Mouse (Mus musculus) forebrain, postnatal 0 days (tissue): Measurements from ENCODE around the gene Usp24. TPM values are rescaled to one million over a fixed set of nuclear protein-coding genes. Genes with fewer than 3 reads are reported as not detected.
"Not testable (repeated sequence)": the region's sequence is repeated elsewhere in the genome, so short reads cannot be mapped to it uniquely, and the experiment has no call there.

ENCODE experiments used
- ATAC-seq: fragments of 200-750 bp; cut with Nextera tagmentation; 2 replicates; pipeline ENCODE4 v1.8.0; 2017; ENCODE audit warnings: mild to moderate bottlenecking, moderate library complexity
- DNase-seq: peaks from one replicate; pipeline ENCODE4 v3.0.0-alpha.2; 2015
- H3K27ac ChIP-seq: fragments of 300-500 bp; sonication (generic); 2 replicates; pipeline ENCODE4 v1.5.1; 2014; ENCODE audit warnings: low read depth, mild to moderate bottlenecking, antibody characterized with exemption, low read length, moderate library complexity, mixed read lengths
- H3K27me3 ChIP-seq: fragments of 300-500 bp; sonication (generic); 2 replicates; pipeline ENCODE4 v1.6.1; 2014; ENCODE audit warnings: mild to moderate bottlenecking, low read length, mixed read lengths; ENCODE audit not compliant: insufficient read depth
- H3K36me3 ChIP-seq: fragments of 300-500 bp; sonication (generic); 2 replicates; pipeline ENCODE4 v1.6.1; 2014; ENCODE audit warnings: mild to moderate bottlenecking, moderate library complexity; ENCODE audit not compliant: insufficient read depth
- H3K4me1 ChIP-seq: fragments of 300-500 bp; sonication (generic); 2 replicates; pipeline ENCODE4 v1.6.1; 2014; ENCODE audit warnings: antibody characterized with exemption; ENCODE audit not compliant: insufficient read depth
- H3K4me2 ChIP-seq: fragments of 300-500 bp; sonication (generic); 2 replicates; pipeline ENCODE4 v1.6.1; 2014; ENCODE audit warnings: low read depth, mild to moderate bottlenecking, moderate library complexity
- H3K4me3 ChIP-seq: fragments of 300-500 bp; sonication (generic); 2 replicates; pipeline ENCODE4 v1.5.1; 2014; ENCODE audit warnings: low read depth, low read length, mixed read lengths
- H3K9ac ChIP-seq: fragments of 300-500 bp; sonication (generic); 2 replicates; pipeline ENCODE4 v1.6.1; 2014; ENCODE audit warnings: mild to moderate bottlenecking
- H3K9me3 ChIP-seq: fragments of 300-500 bp; sonication (generic); 2 replicates; pipeline ENCODE4 v1.6.1; 2016; ENCODE audit warnings: low read length
- CTCF ChIP-seq: sonication (generic); IDR thresholded peaks from 2 replicates; pipeline ENCODE4 v1.5.1; 2016; ENCODE audit warnings: antibody characterized with exemption, control low read depth, low read depth
- WGBS: fragments of 180-500 bp; shearing (Covaris S2); extraction: QIAGEN DNeasy Blood & Tissue Kit; methylation state at CpG from one replicate; pipeline ENCODE4 v1.1.7; 2014; 5-methylcytosine and 5-hydroxymethylcytosine counted together
- polyA plus RNA-seq: library from polyadenylated mRNA; unstranded; fragments of >200 nt; fragmentation: Nextera tagmentation; extraction: Ambion mirVana; gene quantifications from 2 replicates; pipeline ENCODE4 v1.2.1, GENCODE M21; 2015
- total RNA-seq: library from RNA; depleted of rRNA; stranded (reverse); fragments of >200 nt; gene quantifications from 2 replicates; pipeline ENCODE4 v1.2.3, GENCODE M21; 2014

Usp24 gene
- total and polyA plus RNA-seq, 2 experiments from 2014 or later: 7.8 to 31.5 TPM

DNA sequence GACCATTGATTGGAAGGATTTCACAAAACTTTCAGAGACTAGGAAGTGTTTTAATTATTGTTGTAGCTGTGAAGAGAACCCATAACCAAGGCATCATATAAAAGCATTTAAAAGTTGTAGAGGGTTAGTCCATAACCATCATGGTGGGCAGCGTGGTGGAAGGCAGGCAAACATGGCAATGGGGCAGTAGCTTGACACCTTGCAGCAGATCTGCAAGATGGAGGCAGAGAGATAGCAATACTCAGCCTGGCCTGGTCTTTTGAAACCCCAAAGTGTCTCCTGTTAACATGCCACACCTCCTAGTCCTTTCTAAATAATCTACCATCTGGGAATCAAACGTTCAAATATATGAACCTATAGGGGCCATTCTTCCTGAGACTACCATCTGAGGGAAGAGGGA lies 17.6 kb downstream of the Usp24 start:
- Histone ChIP-seq H3K4me1 (no peaks in the 10 kb centered on the region), H3K4me3 (no peak overlapping the region), H3K4me2 (no peak overlapping the region), H3K27ac (no peak overlapping the region), H3K9me3 (no peaks in the 10 kb centered on the region), H3K9ac (no peak overlapping the region), H3K27me3 (no peaks in the 10 kb centered on the region), H3K36me3 (no peaks in the 10 kb centered on the region)
- no peak for TF ChIP-seq CTCF
- 86% methylated on average over 2 of the region's 2 CpGs for WGBS
- DNase-seq (no peak), ATAC-seq (no peak)

DNA sequence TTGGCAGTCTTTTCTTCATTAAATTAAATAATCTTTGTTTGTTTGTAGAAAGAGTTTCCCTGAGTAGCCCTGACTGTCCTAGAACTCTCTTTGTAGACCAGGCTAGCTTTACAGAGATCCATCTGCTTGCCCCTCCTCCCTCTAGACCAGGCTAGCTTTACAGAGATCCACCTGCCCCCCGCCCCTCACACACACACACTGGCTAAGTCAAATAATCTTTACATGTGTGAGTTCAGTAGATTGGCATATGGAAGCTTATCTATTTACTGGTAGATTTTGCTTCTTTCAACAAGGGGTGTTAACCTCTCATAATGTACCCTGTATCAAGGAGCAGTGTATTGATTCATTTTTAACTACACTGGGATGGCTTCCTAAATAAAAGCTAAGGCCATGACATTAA lies 19.8 kb downstream of the Usp24 start:
- ATAC-seq (no peak), DNase-seq (no peak)
- Histone ChIP-seq H3K9me3 (no peaks in the 10 kb centered on the region), H3K36me3 (no peaks in the 10 kb centered on the region), H3K4me1 (no peaks in the 10 kb centered on the region), H3K4me3 (no peak overlapping the region), H3K27me3 (no peaks in the 10 kb centered on the region), H3K4me2 (no peak overlapping the region), H3K27ac (no peak overlapping the region), H3K9ac (no peak overlapping the region)
- 97% methylated on average over 1 of the region's 1 CpGs for WGBS
- no peak for TF ChIP-seq CTCF

DNA sequence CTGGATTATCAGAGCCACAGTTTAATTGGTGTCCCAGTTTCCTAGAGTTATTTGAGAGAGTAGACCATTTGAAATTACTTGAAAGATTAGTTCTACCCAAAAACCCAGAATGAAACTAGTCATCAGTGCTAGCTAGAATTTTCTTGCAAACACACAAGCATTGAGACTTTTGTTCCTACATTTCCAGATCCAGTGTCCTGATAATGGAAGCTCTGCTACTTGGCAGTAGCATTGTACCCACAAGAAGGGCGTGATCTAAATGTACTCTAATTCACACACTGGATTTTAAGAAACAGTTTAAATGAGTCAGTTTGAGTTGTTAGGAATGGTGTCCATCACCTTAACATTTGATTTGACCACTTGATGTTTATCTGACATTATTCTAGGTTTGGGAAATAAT lies 31.7 kb downstream of the Usp24 start:
- Histone ChIP-seq H3K4me1 (no peaks in the 10 kb centered on the region), H3K36me3 (peaks cover 33% of the 10 kb centered on the region), H3K9ac (no peak overlapping the region), H3K4me3 (no peak overlapping the region), H3K27me3 (no peaks in the 10 kb centered on the region), H3K4me2 (no peak overlapping the region), H3K9me3 (no peaks in the 10 kb centered on the region), H3K27ac (no peak overlapping the region)
- DNase-seq (no peak), ATAC-seq (no peak)
- 89% methylated on average over 1 of the region's 1 CpGs for WGBS
- TF ChIP-seq CTCF: no peak

DNA sequence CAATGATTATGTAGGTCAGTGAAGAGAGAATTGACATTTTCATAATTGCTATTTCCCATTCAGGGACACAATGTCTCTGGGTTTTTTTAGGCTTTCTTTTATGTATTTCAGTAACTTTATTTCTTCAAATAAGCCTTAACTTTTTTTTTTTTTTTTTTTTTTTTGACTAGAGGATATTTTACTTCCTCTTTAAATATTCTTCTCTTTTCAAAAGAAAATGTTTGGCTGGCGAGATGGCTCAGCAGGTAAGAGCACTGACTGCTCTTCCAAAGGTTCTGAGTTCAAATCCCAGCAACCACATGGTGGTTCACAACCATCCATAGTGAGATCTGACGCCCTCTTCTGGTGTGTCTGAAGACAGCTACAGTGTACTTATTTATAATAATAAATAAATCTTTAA lies 39.0 kb downstream of the Usp24 start:
- not testable (repeated sequence) for H3K4me3 ChIP-seq, H3K9me3 ChIP-seq, H3K4me1 ChIP-seq, H3K27ac ChIP-seq, H3K9ac ChIP-seq, ATAC-seq, DNase-seq, H3K27me3 ChIP-seq, H3K4me2 ChIP-seq
- peaks cover 28% of the 10 kb centered on the region for H3K36me3 ChIP-seq
- WGBS: 91% methylated on average over 2 of the region's 2 CpGs

DNA sequence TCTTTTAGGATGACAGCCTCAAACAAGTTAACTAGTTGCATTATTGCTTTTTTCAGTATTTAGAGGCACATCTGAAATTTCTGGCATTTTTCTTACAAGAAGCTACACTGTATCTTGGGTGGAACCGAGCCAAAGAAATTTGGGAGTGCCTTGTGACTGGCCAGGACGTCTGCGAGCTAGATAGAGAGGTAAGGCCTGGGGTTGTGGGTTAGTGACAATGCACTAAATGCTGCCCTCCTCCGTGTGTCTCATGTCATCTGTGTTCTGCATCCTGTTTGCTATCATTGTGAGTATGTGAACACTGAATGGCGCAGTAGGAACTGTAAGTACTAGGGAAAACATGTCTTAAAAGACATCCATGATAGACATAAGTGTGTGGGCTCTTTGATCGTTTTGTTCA lies 54.0 kb downstream of the Usp24 start:
- TF ChIP-seq CTCF: no peak
- Histone ChIP-seq H3K4me3 (no peak overlapping the region), H3K4me1 (no peaks in the 10 kb centered on the region), H3K4me2 (no peak overlapping the region), H3K9ac (no peak overlapping the region), H3K36me3 (peaks cover 41% of the 10 kb centered on the region), H3K27ac (no peak overlapping the region), H3K27me3 (no peaks in the 10 kb centered on the region), H3K9me3 (no peaks in the 10 kb centered on the region)
- 90% methylated on average over 6 of the region's 6 CpGs for WGBS
- DNase-seq (no peak), ATAC-seq (no peak)

DNA sequence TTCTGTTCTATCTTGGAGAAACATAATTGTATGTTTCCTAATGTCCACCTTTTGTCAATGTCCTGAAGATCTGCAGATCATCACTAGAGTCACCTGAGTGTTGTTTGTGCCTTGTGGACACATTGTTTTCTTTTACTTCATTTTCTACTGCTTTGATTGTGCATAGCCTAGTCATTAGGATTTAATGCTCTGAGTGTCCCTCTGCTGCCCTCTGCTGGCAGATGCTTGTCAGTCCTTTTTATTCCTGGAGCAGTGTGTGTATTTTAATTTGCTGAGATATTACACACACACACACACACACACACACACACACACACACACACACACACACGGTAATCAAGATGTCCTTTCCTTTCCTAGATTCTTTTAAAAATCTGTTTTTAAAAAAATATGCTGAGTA lies 59.8 kb downstream of the Usp24 start:
- 25% methylated on average over 1 of the region's 1 CpGs for WGBS
- no peak overlapping the region for H3K4me2 ChIP-seq
- no peak overlapping the region for H3K4me3 ChIP-seq
- ATAC-seq (peak; percentile 83), DNase-seq (peak; percentile 91)
- no peaks in the 10 kb centered on the region for H3K27me3 ChIP-seq
- H3K9ac ChIP-seq: no peak overlapping the region
- H3K9me3 ChIP-seq: no peaks in the 10 kb centered on the region
- no peak overlapping the region for H3K27ac ChIP-seq
- peak; percentile 88 for TF ChIP-seq CTCF
- H3K36me3 ChIP-seq: peaks cover 55% of the 10 kb centered on the region
- no peaks in the 10 kb centered on the region for H3K4me1 ChIP-seq

DNA sequence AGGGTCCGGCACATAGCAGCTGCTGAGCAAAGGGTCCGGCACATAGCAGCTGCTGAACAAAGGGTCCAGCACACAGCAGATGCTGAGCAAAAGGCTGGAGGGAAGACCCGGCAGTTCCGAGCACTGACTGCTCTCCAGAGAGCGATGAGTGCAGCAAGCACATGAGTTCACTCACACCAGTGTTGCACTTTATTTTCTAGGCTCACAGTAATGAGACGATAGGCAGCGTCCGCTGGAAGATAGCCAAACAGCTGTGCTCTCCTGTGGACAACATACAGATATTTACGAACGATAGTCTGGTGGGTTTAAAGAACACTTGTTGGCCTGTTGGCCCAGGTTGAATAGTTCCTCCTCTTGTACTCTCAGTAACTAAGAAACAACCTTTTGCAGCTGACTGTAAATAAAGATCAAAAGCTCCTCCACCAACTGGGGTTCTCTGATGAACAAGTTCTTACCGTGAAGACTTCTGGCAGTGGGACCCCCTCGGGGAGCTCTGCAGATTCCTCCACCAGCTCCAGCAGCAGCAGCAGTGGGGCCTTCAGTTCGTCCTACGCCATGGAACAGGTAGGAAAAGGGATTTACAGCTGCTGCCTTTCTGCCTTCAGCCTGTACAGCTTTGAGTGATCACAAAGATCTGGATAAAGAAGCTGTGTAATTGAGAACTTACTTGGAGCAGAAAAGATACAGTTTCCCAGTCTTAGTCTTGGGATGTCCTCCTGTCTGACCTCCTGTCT lies 63.0 kb downstream of the Usp24 start:
- H3K4me1 ChIP-seq: no peaks in the 10 kb centered on the region
- ATAC-seq: no peak
- H3K4me2 ChIP-seq: no peak overlapping the region
- H3K27me3 ChIP-seq: no peaks in the 10 kb centered on the region
- no peak for DNase-seq
- TF ChIP-seq CTCF: no peak
- no peak overlapping the region for H3K27ac ChIP-seq
- 69% methylated on average over 14 of the region's 14 CpGs for WGBS
- no peak overlapping the region for H3K9ac ChIP-seq
- H3K4me3 ChIP-seq: no peak overlapping the region
- no peaks in the 10 kb centered on the region for H3K9me3 ChIP-seq
- H3K36me3 ChIP-seq: peaks cover 62% of the 10 kb centered on the region
